Mouse (Mus musculus): Measurements from ENCODE around the gene Slc17a8. TPM values are rescaled to one million over a fixed set of nuclear protein-coding genes. Genes with fewer than 3 reads are reported as not detected.

Slc17a8 gene
- polyA plus RNA-seq (2014; fragmentation: Illumina TruSeq; extraction: RNeasy Lipid Tissue Mini Kit (QIAGEN cat#74804); ENCODE audit: low read depth, low replicate concordance) = not detected

GRCm38 (mm10) chr10:89621129-89621528 lies at the start of gene Slc17a8:
Gene Slc17a8 (minus strand): TSS chr10:89621253.

GRCm38 (mm10) chr10:89532929-89533727 lies 87.9 kb downstream of the Slc17a8 start, which contains the start of gene Nr1h4:
Gene Nr1h4 (minus strand): TSS chr10:89533585.

Other genes starting within 250 kb of the Slc17a8 start
- 0.42 TPM for gene Gas2l3, start 177.3 kb downstream of the Slc17a8 start, polyA plus RNA-seq (2014; fragmentation: Illumina TruSeq; extraction: RNeasy Lipid Tissue Mini Kit (QIAGEN cat#74804); ENCODE audit: low read depth, low replicate concordance)
- gene Nr1h4, start 87.7 kb downstream of the Slc17a8 start, polyA plus RNA-seq (2014; fragmentation: Illumina TruSeq; extraction: RNeasy Lipid Tissue Mini Kit (QIAGEN cat#74804); ENCODE audit: low read depth, low replicate concordance) = 0.65 TPM
- 13.3 TPM for gene Scyl2, start 65.0 kb upstream of the Slc17a8 start, polyA plus RNA-seq (2014; fragmentation: Illumina TruSeq; extraction: RNeasy Lipid Tissue Mini Kit (QIAGEN cat#74804); ENCODE audit: low read depth, low replicate concordance)
- gene Actr6, start 111.0 kb upstream of the Slc17a8 start, polyA plus RNA-seq (2014; fragmentation: Illumina TruSeq; extraction: RNeasy Lipid Tissue Mini Kit (QIAGEN cat#74804); ENCODE audit: low read depth, low replicate concordance) = 15.8 TPM
- 17.8 TPM for gene Uhrf1bp1l, start 123.7 kb upstream of the Slc17a8 start, polyA plus RNA-seq (2014; fragmentation: Illumina TruSeq; extraction: RNeasy Lipid Tissue Mini Kit (QIAGEN cat#74804); ENCODE audit: low read depth, low replicate concordance)